ENCODE assay signal across 8 mouse cellular contexts in genomic region chr2:167887516-167888347, GRCm38 (mm10). TPM values are rescaled to one million over a fixed set of nuclear protein-coding genes. Genes with fewer than 3 reads are reported as not detected.
A peak's percentile ranks its signal among the peaks of the same experiment; 100 is the strongest.
DNase-seq lines count a peak whose midpoint lies in the region; ATAC-seq and TF ChIP-seq lines count a peak whose summit lies in the region.

No protein-coding gene starts in this region.

- peaks cover 2 to 20% of the 10 kb centered on the region in 2 experiments; a peak in 3 of 4 replicates for H3K4me1 ChIP-seq in MEL (ENCODE audit: control insufficient read depth in 1 of 2, insufficient read depth in 2 of 2, low read length in 2 of 2)
- peaks cover 3% of the 10 kb centered on the region; the same call in 1 of the 2 replicates for H3K4me1 ChIP-seq in kidney, adult 2 months (ENCODE audit: control insufficient read depth, insufficient read depth, low read length)
- peaks cover 20% of the 10 kb centered on the region for H3K4me1 ChIP-seq in lung, embryonic 14.5 days (ENCODE audit: insufficient read depth)

- no peaks in the 10 kb centered on the region for H3K9me3 ChIP-seq in MEL (replicated peaks; ENCODE audit: insufficient read depth, low read length)
- no peaks in the 10 kb centered on the region for H3K9me3 ChIP-seq in lung, embryonic 14.5 days (ENCODE audit: low read depth, low read length)

- no peak for TF ChIP-seq POLR2A in MEL (IDR thresholded peaks at IDR 0.05; ENCODE audit: control insufficient read depth in 1 of 2, insufficient read depth in 1 of 2, low read depth in 1 of 2, low read length in 2 of 2, poor library complexity in 1 of 2)
- TF ChIP-seq POLR2A in kidney, adult 2 months (IDR thresholded peaks at IDR 0.05; ENCODE audit: low read depth, low read length): no peak

- TF ChIP-seq EP300 in MEL (IDR thresholded peaks at IDR 0.05; ENCODE audit: low read depth in 1 of 2, low read length in 2 of 2): peak in 1 of 2 experiments; percentile 13; a peak in 1 of 4 replicates

- H3K36me3 ChIP-seq in MEL (ENCODE audit: control insufficient read depth in 1 of 2, insufficient read depth in 2 of 2, low read length in 2 of 2): peaks cover 0 to 3% of the 10 kb centered on the region in 2 experiments; a peak in 2 of 4 replicates
- no peaks in the 10 kb centered on the region for H3K36me3 ChIP-seq in kidney, adult 2 months (ENCODE audit: control insufficient read depth, insufficient read depth, low read length)
- H3K36me3 ChIP-seq in lung, embryonic 14.5 days (ENCODE audit: insufficient read depth): no peaks in the 10 kb centered on the region
- H3K36me3 ChIP-seq in splenic B cell, adult 2 months (ENCODE audit: control insufficient read depth, insufficient read depth, low read length, poor library complexity, severe bottlenecking): no peaks in the 10 kb centered on the region

- H3K4me2 ChIP-seq in lung, embryonic 14.5 days: peak overlapping the region; percentile 56

- H3K79me2 ChIP-seq in MEL (ENCODE audit: control insufficient read depth, insufficient read depth, low read length, poor library complexity): no peaks in the 10 kb centered on the region

- H3K4me3 ChIP-seq in MEL (ENCODE audit: control insufficient read depth in 1 of 2, insufficient read depth in 1 of 2, low read depth in 2 of 2, low read length in 2 of 2): peak overlapping the region; percentile 53 to 69
- peak overlapping the region; percentile 7; the same call in 1 of the 2 replicates for H3K4me3 ChIP-seq in kidney, adult 2 months (ENCODE audit: insufficient read depth, low read depth, low read length)
- peak overlapping the region; percentile 22 for H3K4me3 ChIP-seq in lung, embryonic 14.5 days (ENCODE audit: low read depth, low read length)

- TF ChIP-seq CTCF in MEL (IDR thresholded peaks at IDR 0.05 in 2 of 3, conservative IDR thresholded peaks at IDR 0.05 in 1 of 3; ENCODE audit: control insufficient read depth in 1 of 3, insufficient read depth in 1 of 3, low read depth in 2 of 3, low read length in 3 of 3, poor library complexity in 1 of 3, severe bottlenecking in 1 of 3): no peak
- TF ChIP-seq CTCF in kidney, adult 2 months (conservative IDR thresholded peaks at IDR 0.05; ENCODE audit: insufficient read depth, insufficient read length, low read depth, low read length): no peak
- no peak for TF ChIP-seq CTCF in lung, embryonic 14.5 days (IDR thresholded peaks at IDR 0.05; ENCODE audit: low read depth)

- no peaks in the 10 kb centered on the region for H3K27me3 ChIP-seq in MEL (ENCODE audit: control insufficient read depth in 1 of 2, insufficient read depth in 2 of 2, low read length in 2 of 2)
- H3K27me3 ChIP-seq in kidney, adult 2 months (replicated peaks; ENCODE audit: control insufficient read depth, insufficient read depth, low read length): no peaks in the 10 kb centered on the region
- no peaks in the 10 kb centered on the region for H3K27me3 ChIP-seq in lung, embryonic 14.5 days (ENCODE audit: insufficient read depth, low read length)
- H3K27me3 ChIP-seq in splenic B cell, adult 2 months (ENCODE audit: control insufficient read depth, insufficient read depth, low read length, poor library complexity, severe bottlenecking): no peaks in the 10 kb centered on the region

- TF ChIP-seq RAD21 in MEL (IDR thresholded peaks at IDR 0.05; ENCODE audit: low read depth, low read length): no peak

- peak; percentile 41 for ATAC-seq in lung, embryonic 14.5 days (ENCODE audit: insufficient read depth)

- intact Hi-C loops in gastrocnemius, postnatal 14 days (cut with DNase I; ENCODE audit: low total_unique reads): no loop called here

- peak overlapping the region; percentile 35; the same call in 1 of the 2 replicates for H3K27ac ChIP-seq in MEL (ENCODE audit: control insufficient read depth, low read depth, low read length)
- H3K27ac ChIP-seq in kidney, adult 2 months (ENCODE audit: insufficient read depth, low read depth, low read length): no peak overlapping the region
- H3K27ac ChIP-seq in lung, embryonic 14.5 days (ENCODE audit: low read depth): peak overlapping the region; percentile 69; the same call in 1 of the 2 replicates

- DNase-seq in MEL (ENCODE audit: low read depth, low spot score): peak; percentile 87
- DNase-seq in adrenal gland, postnatal 14 days: peak; percentile 85
- DNase-seq in heart, adult 9 months (ENCODE audit: low spot score in 2 of 2): peak; percentile 35 to 46
- DNase-seq in kidney, adult 2 months: peak; percentile 83
- DNase-seq in lung, embryonic 14.5 days: peak; percentile 79
- DNase-seq in splenic B cell, adult 2 months (ENCODE audit: low read depth, low spot score): peak; percentile 56
- DNase-seq in gastrocnemius, postnatal 14 days: no peak
- no peak for DNase-seq in layer of hippocampus, postnatal 36 days

- WGBS in kidney, adult 2 months: 16% methylated on average over 22 of the region's 22 CpGs
- WGBS in lung, embryonic 14.5 days: 6% methylated on average over 22 of the region's 22 CpGs

- peak overlapping the region; percentile 39; the same call in 1 of the 2 replicates for H3K9ac ChIP-seq in MEL (ENCODE audit: control insufficient read depth, low read depth, low read length, poor library complexity, severe bottlenecking)
- peak overlapping the region; percentile 8; the same call in 1 of the 2 replicates for H3K9ac ChIP-seq in lung, embryonic 14.5 days

TF ChIP-seq in MEL, 35 proteins besides CTCF, POLR2A, EP300 and RAD21:
- no peak for TF ChIP-seq POLR2AphosphoS5 (IDR thresholded peaks at IDR 0.05; ENCODE audit: borderline replicate concordance, low read depth, low read length)
- TF ChIP-seq ETS1 (IDR thresholded peaks at IDR 0.05; ENCODE audit: low read depth, low read length): peak; percentile 74
- no peak for TF ChIP-seq CHD1 (IDR thresholded peaks at IDR 0.05; ENCODE audit: low read depth, low read length)
- TF ChIP-seq HCFC1 (IDR thresholded peaks at IDR 0.05; ENCODE audit: low read depth, low read length): no peak; the same call in 1 of the 2 replicates
- TF ChIP-seq MXI1 (IDR thresholded peaks at IDR 0.05; ENCODE audit: low read depth, low read length): no peak
- TF ChIP-seq TBP (IDR thresholded peaks at IDR 0.05; ENCODE audit: low read depth, low read length): no peak
- TF ChIP-seq ZNF384 (IDR thresholded peaks at IDR 0.05; ENCODE audit: low read depth, low read length): peak; percentile 97
- TF ChIP-seq TAL1 (IDR thresholded peaks at IDR 0.05; ENCODE audit: low read length): no peak
- TF ChIP-seq MYC (IDR thresholded peaks at IDR 0.05; ENCODE audit: low read depth, low read length): no peak
- no peak for TF ChIP-seq SMC3 (IDR thresholded peaks at IDR 0.05; ENCODE audit: low read depth, low read length)
- no peak for TF ChIP-seq BHLHE40 (IDR thresholded peaks at IDR 0.05; ENCODE audit: borderline replicate concordance, low read depth, low read length)
- no peak for TF ChIP-seq NRF1 (IDR thresholded peaks at IDR 0.05; ENCODE audit: insufficient read depth, low read depth, low read length, poor library complexity, severe bottlenecking)
- no peak for TF ChIP-seq MEF2A (IDR thresholded peaks at IDR 0.05; ENCODE audit: extremely low read depth, insufficient replicate concordance, low read depth, low read length, poor library complexity, severe bottlenecking)
- no peak for TF ChIP-seq CHD2 (IDR thresholded peaks at IDR 0.05; ENCODE audit: low read length)
- no peak for TF ChIP-seq POLR2AphosphoS2 (IDR thresholded peaks at IDR 0.05; ENCODE audit: low read length)
- no peak for TF ChIP-seq ZMIZ1 (IDR thresholded peaks at IDR 0.05; ENCODE audit: low read depth, low read length)
- TF ChIP-seq MAZ (IDR thresholded peaks at IDR 0.05; ENCODE audit: low read depth, low read length): peak; percentile 60; the same call in 1 of the 2 replicates
- TF ChIP-seq USF2 (IDR thresholded peaks at IDR 0.05; ENCODE audit: borderline replicate concordance in 1 of 2, insufficient read depth in 1 of 2, low read depth in 1 of 2, low read length in 2 of 2): no peak
- peak; percentile 81 for TF ChIP-seq GATA1 (IDR thresholded peaks at IDR 0.05; ENCODE audit: low read depth, low read length)
- no peak for TF ChIP-seq MAFK (IDR thresholded peaks at IDR 0.05; ENCODE audit: borderline replicate concordance, low read depth, low read length)
- TF ChIP-seq RCOR1 (IDR thresholded peaks at IDR 0.05; ENCODE audit: low read depth, low read length): no peak
- no peak for TF ChIP-seq GABPA (IDR thresholded peaks at IDR 0.05; ENCODE audit: low read depth, low read length)
- peak; percentile 80 for TF ChIP-seq SIN3A (IDR thresholded peaks at IDR 0.05; ENCODE audit: low read length)
- TF ChIP-seq MYB (IDR thresholded peaks at IDR 0.05; ENCODE audit: low read depth, low read length): no peak
- TF ChIP-seq KAT2A (conservative IDR thresholded peaks at IDR 0.05; ENCODE audit: low read depth, low read length): no peak; the same call in 1 of the 2 replicates
- TF ChIP-seq JUND (IDR thresholded peaks at IDR 0.05; ENCODE audit: low read depth, low read length): no peak
- TF ChIP-seq USF1 (IDR thresholded peaks at IDR 0.05; ENCODE audit: low read depth, low read length): no peak
- TF ChIP-seq E2F4 (IDR thresholded peaks at IDR 0.05; ENCODE audit: borderline replicate concordance, low read depth, low read length): no peak
- no peak for TF ChIP-seq MAX (IDR thresholded peaks at IDR 0.05; ENCODE audit: low read length)
- no peak; the same call in 1 of the 2 replicates for TF ChIP-seq NELFE (IDR thresholded peaks at IDR 0.05; ENCODE audit: low read depth, low read length)
- 0 out of 2 replicates have a peak, but pooled peaks have one; percentile 42 for TF ChIP-seq TCF12 (IDR thresholded peaks at IDR 0.05; ENCODE audit: low read depth, low read length)
- no peak for TF ChIP-seq ZC3H11A (IDR thresholded peaks at IDR 0.05; ENCODE audit: low read depth, low read length)
- TF ChIP-seq ELF1 (IDR thresholded peaks at IDR 0.05; ENCODE audit: low read depth, low read length): no peak
- no peak for TF ChIP-seq UBTF (IDR thresholded peaks at IDR 0.05; ENCODE audit: borderline replicate concordance, insufficient read depth, low read depth, low read length)
- no peak for TF ChIP-seq ZKSCAN1 (IDR thresholded peaks at IDR 0.05; ENCODE audit: low read depth, low read length)

RNA-seq across cellular contexts. Expression of gene Ptpn1, which starts 44.1 kb away (rescaled TPM):
- total RNA-seq in MEL (2012; rRNA removed): 55.3 and 55.9 TPM in 2 replicates
- polyA plus RNA-seq in MEL (2012; ENCODE audit: insufficient read depth in 1 of 2, insufficient read length in 2 of 2, low read depth in 1 of 2, low replicate concordance in 2 of 2, missing spikeins in 1 of 2): 10 to 100 TPM in 1 of 2 experiments, not detected in 1; 62.9 TPM
- 48.2 and 54.3 TPM in 2 replicates for total RNA-seq in adrenal gland, postnatal 14 days (2021)
- 29.9 and 31.0 TPM in 2 replicates for polyA plus RNA-seq in kidney, adult 2 months (2012; rRNA removed)
- polyA plus RNA-seq in lung, embryonic 14.5 days (2014; fragmentation: Nextera tagmentation; extraction: Ambion mirVana): 59.3 and 61.3 TPM in 2 replicates
- 10 to 100 TPM; 13.9 to 15.6 TPM for total RNA-seq in gastrocnemius, postnatal 14 days (2021)
- total RNA-seq in layer of hippocampus, postnatal 36 days (2021): 10 to 100 TPM; 62.6 to 63.3 TPM

Comparison
In these comparisons a context has a peak if more than half of its experiments do, and no peak if none do; other contexts are left out.
1. DNase-seq: peak in MEL (single experiment), adrenal gland, postnatal 14 days (single experiment), heart, adult 9 months (2 of 2), kidney, adult 2 months (single experiment), lung, embryonic 14.5 days (single experiment) and splenic B cell, adult 2 months (single experiment); none in gastrocnemius, postnatal 14 days (single experiment) and layer of hippocampus, postnatal 36 days (0 of 2).
2. H3K4me3 ChIP-seq: peak in every context shown above with its lines; median percentile 61 in MEL; 22 in lung, embryonic 14.5 days; 7 in kidney, adult 2 months.